Mouse (Mus musculus) lung, postnatal 14 days (tissue): ENCODE measurements around the gene St3gal3.

Experiments used
- DNase-seq: peaks from one replicate; pipeline ENCODE4 v3.0.0; 2021

Gene St3gal3

GRCm38 (mm10) chr4:118138891-118139290 lies 4.2 kb upstream of the St3gal3 start:
- peak; percentile 29 for DNase-seq

DNA sequence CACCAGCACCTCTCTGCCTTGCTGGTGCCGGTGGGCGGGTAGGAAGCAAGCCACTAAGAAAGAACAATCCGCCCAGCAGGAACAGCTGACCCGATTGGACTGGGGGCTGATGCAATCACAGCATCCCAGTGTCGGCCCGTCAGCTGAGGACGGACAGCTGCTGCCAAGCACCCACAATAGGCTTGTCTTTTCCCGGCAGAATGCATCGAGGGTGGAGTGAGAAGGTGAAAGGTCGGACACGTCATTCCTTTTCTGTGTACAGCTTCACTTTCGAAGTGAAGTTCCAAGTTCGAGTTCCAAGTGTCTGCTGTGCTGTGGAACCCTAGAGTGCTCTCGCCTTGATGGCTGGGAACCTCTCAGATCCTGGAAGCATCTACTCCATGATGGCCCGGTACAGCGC lies 3.1 kb upstream of the St3gal3 start:
- DNase-seq, result peak; percentile 37

DNA sequence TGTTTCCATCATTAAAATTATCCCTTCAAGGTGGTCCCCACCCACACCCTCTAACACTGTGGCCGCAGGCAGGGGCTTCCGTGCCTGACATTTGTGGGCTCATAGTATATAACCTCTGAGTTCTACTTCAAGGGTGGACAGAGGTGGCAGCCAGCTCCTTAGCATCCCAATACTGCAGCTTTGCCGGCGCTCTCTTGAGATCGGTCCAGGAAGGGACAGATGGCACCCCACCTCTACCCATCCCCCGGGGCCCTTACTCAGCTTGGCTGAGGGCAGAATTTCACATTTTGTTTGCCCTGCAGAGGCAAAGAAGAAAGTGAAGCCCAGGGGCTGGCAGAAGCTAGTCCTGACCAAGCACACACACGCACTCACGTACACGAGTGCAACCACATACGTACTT lies 2.6 kb upstream of the St3gal3 start:
- no peak for DNase-seq

- DNase-seq, result no peak
Measured at GRCm38 (mm10) chr4:118135414-118135813, 700 bp upstream of the St3gal3 start.

DNA sequence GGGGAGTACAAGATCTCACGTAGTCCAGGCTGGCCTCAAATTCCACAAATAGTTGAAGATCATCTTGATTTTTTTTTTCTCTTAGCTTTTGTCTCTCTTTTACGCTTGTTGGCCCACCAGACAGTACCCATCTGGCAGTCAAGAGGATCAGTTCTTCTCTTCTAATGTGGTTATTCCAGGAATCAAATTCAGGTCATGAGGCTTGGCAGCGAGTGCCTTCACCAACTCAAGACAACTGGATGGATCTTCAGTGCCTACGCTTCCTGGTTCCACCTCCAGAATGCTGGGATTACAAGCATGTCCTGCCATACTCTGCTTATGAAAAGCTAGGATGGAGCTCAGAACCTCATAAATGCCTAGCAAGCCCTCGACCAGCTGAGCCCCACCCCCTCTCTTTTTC lies 3.4 kb downstream of the St3gal3 start:
- DNase-seq, result no peak

DNA sequence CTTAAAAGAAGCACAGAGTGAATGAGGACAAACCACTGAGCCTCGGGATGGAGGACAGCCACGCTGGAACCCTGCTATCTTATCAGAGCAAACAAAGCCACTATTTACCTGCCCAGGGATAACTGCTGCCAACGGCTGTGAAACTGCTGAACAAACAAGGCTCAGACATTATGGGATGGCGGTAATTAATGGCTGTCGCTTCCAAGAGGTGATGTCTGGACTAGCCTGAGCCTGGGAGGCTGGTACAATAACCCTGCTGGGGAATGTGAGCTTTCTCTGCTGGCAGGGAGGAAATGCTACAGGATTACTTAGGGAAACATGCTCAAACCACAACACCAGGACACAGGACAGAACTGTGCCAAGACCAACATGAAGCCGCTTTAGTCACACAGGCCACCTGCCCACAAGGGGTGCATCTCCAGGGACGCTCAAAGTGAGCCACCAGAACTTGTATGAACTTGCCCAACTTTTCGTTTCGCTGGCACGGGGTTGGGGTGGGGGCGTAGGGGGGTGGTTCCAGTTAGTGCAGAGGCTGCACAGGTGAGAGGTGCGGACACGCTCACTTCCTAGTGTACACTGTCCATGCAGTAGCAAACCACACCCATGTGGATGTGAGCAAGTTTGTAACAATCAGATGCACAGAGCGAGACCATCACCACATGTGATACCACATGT lies 11.5 kb downstream of the St3gal3 start:
- DNase-seq, result no peak

- DNase-seq, result no peak
Measured at GRCm38 (mm10) chr4:118122078-118122477, 12.6 kb downstream of the St3gal3 start.

GRCm38 (mm10) chr4:118117565-118117964 lies 17.1 kb downstream of the St3gal3 start:
- no peak for DNase-seq

DNA sequence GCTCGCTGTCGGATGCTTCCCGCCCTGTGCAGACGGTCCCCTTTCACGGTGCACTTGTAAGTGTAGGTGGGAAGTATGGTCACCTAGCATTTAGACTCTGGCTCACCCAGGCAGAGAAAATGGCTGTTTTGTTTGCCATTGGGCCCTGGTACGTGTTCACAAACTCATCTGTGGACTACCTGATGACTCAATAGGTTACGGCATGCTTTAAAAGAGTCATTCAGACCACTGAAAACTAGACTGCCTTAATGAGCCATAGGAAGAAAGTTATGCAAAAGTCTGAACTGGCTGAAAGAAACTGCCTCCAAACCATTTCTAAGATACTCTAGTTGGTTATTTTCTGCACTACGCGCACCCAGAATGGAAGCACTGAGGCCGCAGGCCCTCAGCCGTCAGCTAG lies 18.6 kb downstream of the St3gal3 start:
- no peak for DNase-seq

DNA sequence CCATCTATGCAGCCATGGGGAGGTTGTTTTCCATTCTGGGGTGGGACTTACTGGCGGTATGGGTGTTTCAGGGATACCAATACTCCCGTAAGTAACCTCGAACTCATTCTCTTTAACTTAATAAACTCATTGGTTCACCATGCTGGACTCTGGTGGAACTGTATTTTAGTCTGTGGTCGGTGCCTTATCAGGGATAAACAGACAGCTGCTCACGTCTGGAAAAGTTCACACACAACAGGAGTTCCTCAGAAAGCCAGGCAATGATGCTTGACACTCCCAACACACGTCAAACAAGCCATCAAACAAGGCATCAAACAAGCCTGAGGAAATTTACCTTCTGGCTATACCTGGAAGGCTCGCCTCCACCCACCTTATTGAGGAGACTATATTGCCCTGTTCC lies 19.6 kb downstream of the St3gal3 start:
- no peak for DNase-seq

DNA sequence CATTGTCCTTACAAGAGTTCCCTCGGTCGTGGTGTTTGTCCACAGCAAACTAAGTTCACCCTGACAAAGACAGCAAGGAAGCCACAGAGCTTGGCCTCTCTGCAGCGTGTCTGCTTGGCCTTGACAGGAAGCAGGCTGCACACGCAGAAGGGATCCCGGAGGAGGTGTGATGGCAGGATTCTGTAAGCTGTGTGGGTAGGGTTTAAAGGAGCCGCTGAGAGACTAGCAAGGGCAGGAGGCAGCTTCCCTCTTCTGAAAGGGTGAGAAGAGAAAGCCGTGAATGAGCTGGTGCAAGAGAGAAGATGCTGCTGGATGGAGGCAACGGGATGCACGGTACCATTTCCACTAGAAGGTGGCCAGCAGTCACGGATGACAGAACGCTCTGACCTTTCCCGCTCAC lies 22.1 kb downstream of the St3gal3 start:
- DNase-seq, result no peak

- DNase-seq, result no peak
Measured at GRCm38 (mm10) chr4:118109649-118110048, 25.1 kb downstream of the St3gal3 start.

- peak; percentile 34 for DNase-seq
Measured at GRCm38 (mm10) chr4:118108779-118109178, 25.9 kb downstream of the St3gal3 start.

GRCm38 (mm10) chr4:118105256-118106053 lies 29.3 kb downstream of the St3gal3 start:
- DNase-seq, result no peak

GRCm38 (mm10) chr4:118103280-118103830 lies 31.4 kb downstream of the St3gal3 start:
- no peak for DNase-seq

GRCm38 (mm10) chr4:118101497-118101896 lies 33.2 kb downstream of the St3gal3 start:
- no peak for DNase-seq

DNA sequence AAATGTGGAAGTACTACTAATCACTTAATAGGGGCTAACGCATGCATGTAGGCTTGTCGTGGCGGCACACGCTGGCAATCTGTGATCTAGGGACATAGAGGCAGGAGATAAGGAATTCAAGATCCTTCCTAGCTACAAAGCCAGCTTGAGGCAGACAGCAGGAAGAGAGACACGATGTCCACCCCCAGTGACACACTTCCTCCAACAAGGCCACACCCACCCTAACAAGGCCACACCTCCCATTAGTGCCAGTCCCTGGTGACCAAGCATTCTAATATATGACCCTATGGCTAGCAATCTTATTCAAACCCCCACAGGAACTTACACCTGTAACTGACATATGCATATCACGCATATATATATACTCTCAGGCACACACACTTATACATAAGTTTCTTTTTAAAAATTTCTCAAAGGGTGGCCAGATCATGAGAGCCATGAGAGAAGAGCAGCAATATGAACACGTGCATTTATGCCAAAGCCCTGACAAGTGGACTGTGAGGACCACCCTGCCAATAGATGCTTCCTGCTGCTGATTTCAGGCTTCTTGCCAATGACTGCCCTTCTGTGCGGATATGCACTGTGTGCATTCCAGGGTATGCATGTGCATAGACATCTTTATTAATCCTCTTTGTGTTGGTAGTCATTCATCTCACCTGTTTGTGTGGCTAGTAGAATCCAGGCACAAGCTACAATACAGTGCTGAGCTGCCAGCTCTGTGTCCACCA lies 34.9 kb downstream of the St3gal3 start:
- DNase-seq, result no peak

DNA sequence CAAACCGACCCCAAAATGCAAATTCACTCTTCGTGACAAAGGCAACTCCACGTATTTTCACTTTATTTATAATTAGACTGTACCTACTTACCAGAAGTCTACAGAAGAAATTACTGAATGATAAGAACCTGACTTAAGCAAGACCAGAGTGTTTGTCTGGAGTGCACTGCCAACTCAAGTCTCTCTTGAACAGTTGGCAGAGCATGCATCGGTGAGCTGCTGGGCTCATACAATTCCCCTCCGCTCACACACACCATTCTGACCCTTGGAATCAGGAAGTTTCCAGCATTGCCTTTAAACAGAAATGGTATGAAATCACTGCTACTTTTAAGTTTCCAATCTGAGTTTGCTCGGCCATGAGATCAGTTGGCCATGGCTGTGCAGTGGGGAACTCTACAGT lies 36.1 kb downstream of the St3gal3 start:
- peak; percentile 20 for DNase-seq

GRCm38 (mm10) chr4:118096069-118096468 lies 38.6 kb downstream of the St3gal3 start:
- no peak for DNase-seq

DNA sequence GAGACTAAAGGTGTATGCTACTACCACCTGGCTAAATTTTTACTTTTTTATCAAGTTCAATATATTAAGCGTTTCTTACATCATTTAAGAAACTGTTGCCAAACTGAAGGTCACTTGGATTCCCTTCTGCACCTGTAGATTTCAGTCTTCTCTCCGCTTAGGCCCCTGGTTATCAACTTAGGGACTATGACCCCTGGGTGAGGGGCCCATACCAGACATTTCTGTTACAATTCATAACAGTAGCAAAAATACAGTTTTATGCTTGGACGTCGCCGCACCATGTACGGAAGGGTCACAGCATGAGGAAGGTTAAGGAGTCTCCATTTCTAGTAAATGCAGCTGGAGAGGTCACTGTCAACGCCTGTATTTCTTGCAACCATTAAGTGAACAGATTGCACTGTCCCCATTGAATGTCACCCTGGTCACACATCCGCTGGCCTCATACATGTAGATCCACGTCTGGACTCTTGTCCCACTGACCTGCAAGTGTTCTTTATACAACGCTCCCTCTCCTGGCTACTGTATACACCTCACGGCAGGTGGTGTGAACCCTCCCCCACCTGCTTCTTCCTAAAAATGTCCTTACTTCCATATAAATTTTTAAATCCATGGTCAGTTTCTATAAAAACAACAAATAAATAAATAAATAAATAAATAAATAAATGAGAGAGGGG lies 41.8 kb downstream of the St3gal3 start:
- no peak for DNase-seq

- no peak for DNase-seq
Measured at GRCm38 (mm10) chr4:118090449-118090848, 44.3 kb downstream of the St3gal3 start.

DNA sequence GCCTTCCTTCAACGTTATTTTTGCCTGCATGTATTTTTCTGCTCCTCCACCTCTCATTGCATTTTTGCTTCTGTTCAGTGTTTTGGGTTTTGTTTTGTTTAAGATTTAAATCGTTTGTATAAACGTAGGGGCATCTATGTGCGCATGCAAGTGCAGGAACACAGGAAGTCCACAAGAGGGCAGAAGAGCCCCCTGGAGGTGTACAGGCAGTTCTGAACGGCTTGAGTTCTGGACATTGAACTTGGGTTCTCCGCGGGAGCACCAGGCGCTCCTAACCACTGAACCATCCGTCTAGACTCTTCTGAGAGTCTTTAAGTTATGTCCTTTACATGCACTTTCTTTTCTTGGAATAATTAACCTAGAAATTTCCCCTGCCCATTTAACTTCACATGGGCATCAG lies 44.8 kb downstream of the St3gal3 start:
- DNase-seq, result peak; percentile 55

DNA sequence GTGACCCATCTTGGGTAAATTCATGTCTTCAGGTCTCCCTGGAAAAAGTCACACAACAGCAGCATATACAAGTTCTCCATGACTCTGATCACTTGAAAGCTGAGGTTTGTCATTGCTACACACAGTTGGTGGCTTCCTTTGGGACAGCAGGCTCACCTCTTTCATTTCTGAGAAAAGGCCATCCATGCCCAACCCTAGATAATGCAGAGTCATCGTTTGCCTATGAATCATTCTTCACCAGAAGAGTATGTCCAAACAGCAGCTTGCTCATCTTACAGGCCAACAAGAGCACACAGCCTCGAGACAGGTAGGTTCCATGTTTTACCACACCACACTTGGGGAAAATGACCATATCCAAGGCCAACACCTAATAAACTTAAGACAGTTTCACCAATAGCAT lies 45.9 kb downstream of the St3gal3 start:
- DNase-seq, result no peak
